Mouse (Mus musculus) neural tube, embryonic 15.5 days (tissue): ENCODE results near the gene Gm10024. TPM values are rescaled to one million over a fixed set of nuclear protein-coding genes. Genes with fewer than 3 reads are reported as not detected.
"Not testable (repeated sequence)": the region's sequence is repeated elsewhere in the genome, so short reads cannot be mapped to it uniquely, and the experiment has no call there.

Experiments used
- ATAC-seq: fragments of 200-750 bp; cut with Nextera tagmentation; 2 replicates; pipeline ENCODE4 v1.8.0; 2017; ENCODE audit warnings: mild to moderate bottlenecking, moderate TSS enrichment, moderate library complexity; ENCODE audit not compliant: low FRiP score
- H3K27ac ChIP-seq: fragments of 300-500 bp; sonication (generic); replicated peaks from 2 replicates; pipeline ENCODE4 v1.5.1; 2015; ENCODE audit warnings: mild to moderate bottlenecking, inconsistent platforms
- H3K27me3 ChIP-seq: fragments of 300-500 bp; sonication (generic); replicated peaks from 2 replicates; pipeline ENCODE4 v1.6.1; 2015; ENCODE audit warnings: inconsistent platforms
- H3K36me3 ChIP-seq: fragments of 300-500 bp; sonication (generic); 2 replicates; pipeline ENCODE4 v1.6.1; 2015; ENCODE audit warnings: inconsistent platforms
- H3K4me1 ChIP-seq: fragments of 300-500 bp; sonication (generic); 2 replicates; pipeline ENCODE4 v1.6.1; 2015; ENCODE audit warnings: inconsistent platforms
- H3K4me2 ChIP-seq: fragments of 300-500 bp; sonication (generic); 2 replicates; pipeline ENCODE4 v1.6.1; 2015; ENCODE audit warnings: inconsistent platforms, mild to moderate bottlenecking, moderate library complexity
- H3K4me3 ChIP-seq: fragments of 300-500 bp; sonication (generic); replicated peaks from 2 replicates; pipeline ENCODE4 v1.5.1; 2015; ENCODE audit warnings: mild to moderate bottlenecking, inconsistent platforms
- H3K9ac ChIP-seq: fragments of 300-500 bp; sonication (generic); replicated peaks from 2 replicates; pipeline ENCODE4 v1.6.1; 2015; ENCODE audit warnings: mild to moderate bottlenecking, inconsistent platforms
- H3K9me3 ChIP-seq: fragments of 300-500 bp; sonication (generic); replicated peaks from 2 replicates; pipeline ENCODE4 v1.6.1; 2016; ENCODE audit warnings: inconsistent platforms
- WGBS: fragments of 180-500 bp; shearing (Covaris S2); methylation state at CpG from one replicate; pipeline ENCODE4 v1.1.7; 2015; ENCODE audit warnings: mixed read lengths; 5-methylcytosine and 5-hydroxymethylcytosine counted together
- polyA plus RNA-seq: library from polyadenylated mRNA; unstranded; fragments of >200 nt; fragmentation: Nextera tagmentation; extraction: Ambion mirVana; gene quantifications from 2 replicates; pipeline ENCODE4 v1.2.1, GENCODE M21; 2015

Gm10024 gene
- not detected in 2 replicates for polyA plus RNA-seq

DNA sequence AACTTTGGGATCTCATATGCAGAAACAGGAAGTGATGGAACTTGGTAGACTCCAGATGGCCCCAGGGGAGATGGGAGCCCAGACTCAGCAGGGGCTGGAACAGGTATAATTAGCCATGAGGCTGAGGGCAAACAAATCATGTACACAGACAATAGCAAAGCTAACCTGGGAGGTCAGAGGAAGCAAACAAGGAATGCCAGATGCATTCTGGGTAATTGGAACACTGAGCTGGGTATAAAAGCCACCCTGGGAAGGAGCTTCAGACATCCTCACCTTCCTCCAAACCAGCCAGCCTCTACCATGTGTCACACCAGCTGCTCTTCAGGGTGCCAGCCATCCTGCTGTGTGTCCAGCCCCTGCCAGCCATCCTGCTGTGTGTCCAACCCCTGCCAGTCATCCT lies at the start of gene Gm10024:
Gm10024 (plus strand) TSS at position 301 of the 400 bp plus-strand sequence.
- H3K27me3 ChIP-seq, H3K36me3 ChIP-seq, H3K4me3 ChIP-seq, ATAC-seq, H3K9me3 ChIP-seq, H3K4me2 ChIP-seq, H3K9ac ChIP-seq, H3K27ac ChIP-seq, H3K4me1 ChIP-seq: not testable (repeated sequence)

DNA sequence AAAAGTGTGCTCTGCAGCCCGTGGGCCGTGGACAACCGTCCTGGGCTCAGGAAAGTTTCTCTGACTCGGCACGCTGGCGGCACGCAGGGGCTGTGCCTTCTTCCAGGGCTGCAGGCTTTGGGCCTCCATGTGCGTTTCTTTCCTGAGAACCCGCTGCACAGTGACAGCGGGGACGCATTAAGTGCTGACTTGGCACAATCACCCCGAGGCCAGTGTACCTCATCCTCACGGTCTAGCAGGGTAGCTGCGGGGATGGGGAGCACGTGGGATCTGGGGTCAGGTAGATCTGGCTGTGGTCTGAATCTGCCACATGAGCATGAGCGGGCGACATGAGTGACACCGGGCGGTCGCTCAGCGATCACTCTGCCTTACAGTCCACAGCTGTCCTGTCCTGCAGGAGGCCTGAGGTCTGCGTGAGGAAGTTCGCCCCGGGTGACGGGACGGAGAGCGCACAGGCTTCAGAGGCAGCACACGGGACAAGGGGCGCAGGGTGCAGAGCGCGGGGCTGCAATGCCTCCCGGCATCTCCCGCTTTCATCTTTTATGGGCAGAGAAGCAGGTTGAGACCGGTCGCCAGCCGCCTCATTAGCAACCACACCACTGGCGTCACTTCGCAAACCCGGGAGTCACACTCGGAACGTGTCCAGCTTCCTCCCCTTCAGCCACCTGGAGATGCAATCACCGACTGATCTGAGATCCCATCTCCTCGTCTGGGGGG lies 47.1 kb upstream of the Gm10024 start:
- peaks cover 4% of the 10 kb centered on the region; the same call in 1 of the 2 replicates for H3K27me3 ChIP-seq
- WGBS, result 35% methylated on average over 43 of the region's 43 CpGs
- no peak overlapping the region for H3K4me3 ChIP-seq
- H3K9ac ChIP-seq, result no peak overlapping the region
- H3K9me3 ChIP-seq, result no peaks in the 10 kb centered on the region
- peak overlapping the region; percentile 40 for H3K4me2 ChIP-seq
- no peak for ATAC-seq
- H3K4me1 ChIP-seq, result no peaks in the 10 kb centered on the region; the same call in 1 of the 2 replicates
- H3K27ac ChIP-seq, result no peak overlapping the region
- H3K36me3 ChIP-seq, result no peaks in the 10 kb centered on the region

DNA sequence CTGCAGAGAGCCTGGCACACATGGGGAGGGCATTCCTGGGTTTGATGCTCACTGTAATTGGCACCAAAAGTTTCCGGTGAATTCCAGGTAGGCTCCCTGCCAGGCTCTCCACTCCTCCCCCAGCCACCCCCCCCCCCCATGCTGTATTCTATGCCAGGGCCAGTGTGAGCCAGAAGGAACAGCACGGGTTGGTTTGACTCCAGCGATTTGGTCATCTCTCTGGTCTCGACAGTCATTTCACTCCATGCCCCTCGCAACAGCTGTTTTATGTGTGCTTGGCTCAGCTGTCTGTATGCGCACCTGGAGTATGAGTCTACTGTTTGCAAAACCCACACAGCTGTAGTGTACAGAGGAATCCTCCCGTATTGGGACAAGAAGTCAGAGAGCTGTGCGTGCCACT lies 44.9 kb upstream of the Gm10024 start:
- Histone ChIP-seq H3K27me3 (peaks cover 4% of the 10 kb centered on the region; the same call in 1 of the 2 replicates), H3K36me3 (no peaks in the 10 kb centered on the region), H3K4me1 (no peaks in the 10 kb centered on the region; the same call in 1 of the 2 replicates), H3K4me3 (no peak overlapping the region), H3K27ac (no peak overlapping the region), H3K9ac (no peak overlapping the region), H3K4me2 (no peak overlapping the region), H3K9me3 (no peaks in the 10 kb centered on the region)
- 68% methylated on average over 8 of the region's 8 CpGs for WGBS
- ATAC-seq, result no peak

DNA sequence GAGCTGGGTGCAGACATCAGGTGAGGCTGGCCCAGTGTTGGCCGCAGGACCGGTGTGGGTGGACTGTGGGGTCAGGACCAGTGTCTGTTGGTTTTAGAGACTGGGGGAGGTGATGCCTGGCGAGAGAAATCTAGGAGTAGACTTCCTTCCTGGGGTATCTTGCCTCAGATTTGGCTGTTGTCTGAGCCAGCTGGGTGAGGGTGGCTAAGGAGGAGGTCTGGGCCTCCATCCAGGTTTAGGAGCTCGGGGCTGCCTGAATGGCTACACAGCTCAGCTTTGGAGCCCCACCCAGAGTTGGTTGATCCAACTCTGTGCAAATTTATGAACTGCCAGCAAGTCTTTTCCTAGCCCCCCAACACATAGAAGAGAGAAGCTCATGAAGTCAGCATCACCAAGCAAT lies 43.9 kb upstream of the Gm10024 start:
- Histone ChIP-seq H3K27ac (no peak overlapping the region), H3K4me2 (no peak overlapping the region), H3K9me3 (no peaks in the 10 kb centered on the region), H3K4me1 (no peaks in the 10 kb centered on the region; the same call in 1 of the 2 replicates), H3K9ac (no peak overlapping the region), H3K27me3 (peaks cover 4% of the 10 kb centered on the region; the same call in 1 of the 2 replicates), H3K36me3 (no peaks in the 10 kb centered on the region), H3K4me3 (no peak overlapping the region)
- 83% methylated on average over 4 of the region's 4 CpGs for WGBS
- ATAC-seq, result no peak

DNA sequence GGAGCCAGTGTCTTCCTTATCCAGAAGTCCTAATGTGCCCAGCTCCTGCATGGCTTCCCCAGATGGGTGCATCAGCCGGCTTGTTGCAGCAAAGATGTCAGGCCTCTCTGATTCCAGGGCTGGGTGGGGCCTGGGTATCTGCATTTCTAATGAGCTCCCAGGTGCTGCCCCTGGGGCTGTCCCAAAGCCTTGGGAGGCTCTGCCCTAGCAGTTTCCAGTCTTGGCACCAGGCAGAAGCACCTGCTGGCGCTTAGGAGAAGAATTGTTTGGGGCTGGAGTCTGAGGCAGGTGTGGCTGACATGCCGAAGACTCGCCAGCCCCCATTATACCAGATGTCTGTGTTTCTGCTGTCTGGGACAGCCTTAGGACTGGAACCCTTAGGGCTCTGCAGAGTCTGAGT lies 40.5 kb upstream of the Gm10024 start:
- no peak for ATAC-seq
- peaks cover 2% of the 10 kb centered on the region; the same call in 1 of the 2 replicates for H3K27me3 ChIP-seq
- WGBS, result 87% methylated on average over 4 of the region's 4 CpGs

DNA sequence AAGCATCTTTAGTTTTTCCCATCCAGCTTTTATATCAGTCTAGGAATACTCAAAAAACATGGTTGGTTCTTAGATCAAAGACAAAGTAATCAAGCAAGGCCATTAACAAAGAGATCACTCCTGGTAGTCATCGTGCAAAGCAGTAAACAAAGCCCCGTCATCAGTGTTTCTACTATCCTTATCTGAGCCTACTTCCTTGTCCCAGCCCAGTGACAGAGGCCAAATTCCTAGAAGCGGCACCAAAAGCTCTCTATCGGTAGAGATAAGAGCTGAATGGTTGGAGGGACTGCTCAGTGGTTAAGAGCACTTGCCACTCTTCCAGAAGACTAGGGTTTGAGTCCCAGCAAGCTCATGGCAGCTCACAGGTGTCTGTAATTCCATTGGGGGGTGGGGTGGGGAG lies 39.7 kb upstream of the Gm10024 start:
- Histone ChIP-seq H3K9ac (no peak overlapping the region), H3K4me1 (no peaks in the 10 kb centered on the region), H3K4me2 (no peak overlapping the region), H3K27me3 (peaks cover 10% of the 10 kb centered on the region), H3K4me3 (no peak overlapping the region), H3K36me3 (no peaks in the 10 kb centered on the region), H3K9me3 (no peaks in the 10 kb centered on the region), H3K27ac (no peak overlapping the region)
- 73% methylated on average over 4 of the region's 4 CpGs for WGBS
- ATAC-seq, result no peak

More for the DNA sequence above, 40.5 kb upstream of the Gm10024 start:
- Histone ChIP-seq H3K36me3 (no peaks in the 10 kb centered on the region), H3K27ac (no peak overlapping the region), H3K4me3 (no peak overlapping the region), H3K9me3 (no peaks in the 10 kb centered on the region), H3K4me2 (no peak overlapping the region), H3K4me1 (no peaks in the 10 kb centered on the region), H3K9ac (no peak overlapping the region)

DNA sequence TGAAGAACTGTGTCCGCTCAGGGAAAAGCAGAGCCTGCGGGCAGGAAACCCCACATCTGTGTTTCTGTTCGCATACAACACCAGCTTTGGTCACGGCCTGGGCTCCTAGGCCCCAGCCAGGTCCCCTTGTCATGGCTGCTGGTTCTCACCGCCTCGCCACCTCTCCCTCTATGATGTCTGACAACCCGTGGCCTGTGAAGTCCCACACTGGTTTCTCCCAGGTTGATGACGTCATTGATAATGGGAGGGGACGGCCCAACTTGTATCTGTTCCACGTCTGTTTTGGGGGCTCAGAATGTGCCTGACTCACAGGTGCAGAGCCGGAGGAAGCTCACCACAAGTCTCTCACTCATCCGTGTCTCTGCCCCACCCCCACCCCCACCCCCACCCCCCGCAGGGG lies 37.5 kb upstream of the Gm10024 start:
- peaks cover 15% of the 10 kb centered on the region for H3K4me1 ChIP-seq
- H3K9me3 ChIP-seq, result no peaks in the 10 kb centered on the region
- ATAC-seq, result no peak
- no peak overlapping the region for H3K27ac ChIP-seq
- no peak overlapping the region for H3K4me2 ChIP-seq
- H3K9ac ChIP-seq, result no peak overlapping the region
- WGBS, result 68% methylated on average over 13 of the region's 13 CpGs
- H3K27me3 ChIP-seq, result peaks cover 32% of the 10 kb centered on the region
- no peak overlapping the region for H3K4me3 ChIP-seq
- no peaks in the 10 kb centered on the region for H3K36me3 ChIP-seq

DNA sequence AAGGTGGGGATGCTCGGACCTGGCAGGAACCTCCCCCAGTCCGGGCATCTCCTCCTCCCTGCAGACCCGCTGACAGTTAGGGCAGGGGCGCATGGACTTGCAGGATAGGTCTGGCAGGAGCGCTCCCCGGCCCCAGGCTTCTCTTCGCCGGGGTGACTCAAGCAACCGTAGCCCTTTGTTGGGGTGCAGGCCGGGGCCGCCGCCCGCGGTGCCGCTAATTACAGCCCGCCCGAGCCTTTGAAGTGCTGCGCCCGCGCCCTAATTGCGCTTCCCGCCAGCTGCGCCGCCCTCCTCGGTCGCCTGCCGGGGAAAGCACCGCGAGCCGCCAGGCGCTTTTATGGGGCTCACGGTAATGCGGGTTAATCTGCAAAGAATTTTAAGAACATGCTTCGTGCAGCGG lies 33.7 kb upstream of the Gm10024 start:
- peak overlapping the region; percentile 65 for H3K4me2 ChIP-seq
- peaks cover 41% of the 10 kb centered on the region for H3K27me3 ChIP-seq
- H3K4me3 ChIP-seq, result peak overlapping the region; percentile 31
- H3K9ac ChIP-seq, result 0 out of 2 replicates have a peak overlapping the region, but pooled peaks have one; percentile 1
- under 1% methylated on average over 35 of the region's 35 CpGs for WGBS
- ATAC-seq, result no peak
- H3K4me1 ChIP-seq, result peaks cover 15% of the 10 kb centered on the region
- no peak overlapping the region for H3K27ac ChIP-seq
- H3K36me3 ChIP-seq, result no peaks in the 10 kb centered on the region
- no peaks in the 10 kb centered on the region for H3K9me3 ChIP-seq

DNA sequence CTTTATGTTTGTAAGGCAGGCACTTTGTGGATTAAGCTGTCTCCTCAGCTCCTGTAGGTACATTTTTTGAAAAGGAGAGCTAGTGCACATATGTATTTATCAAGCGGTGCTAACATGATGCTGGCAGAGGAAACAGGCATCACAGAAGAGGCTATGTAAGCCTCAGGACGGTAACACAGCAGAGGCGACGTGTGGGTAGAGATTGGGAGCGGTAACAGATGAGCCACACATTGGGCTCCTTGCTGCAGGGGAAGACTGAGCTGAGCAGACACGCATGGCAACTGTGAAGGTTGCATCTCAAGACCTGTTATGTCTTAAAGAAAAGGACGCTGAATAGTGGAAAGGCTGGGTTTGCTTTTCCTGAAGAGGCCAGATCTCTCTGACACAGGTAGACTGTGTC lies 28.3 kb upstream of the Gm10024 start:
- Histone ChIP-seq H3K27me3 (peaks cover 42% of the 10 kb centered on the region), H3K9me3 (no peaks in the 10 kb centered on the region), H3K4me1 (peaks cover 24% of the 10 kb centered on the region), H3K36me3 (no peaks in the 10 kb centered on the region), H3K4me2 (no peak overlapping the region), H3K4me3 (no peak overlapping the region), H3K9ac (no peak overlapping the region), H3K27ac (no peak overlapping the region)
- ATAC-seq, result no peak
- 81% methylated on average over 7 of the region's 7 CpGs for WGBS

DNA sequence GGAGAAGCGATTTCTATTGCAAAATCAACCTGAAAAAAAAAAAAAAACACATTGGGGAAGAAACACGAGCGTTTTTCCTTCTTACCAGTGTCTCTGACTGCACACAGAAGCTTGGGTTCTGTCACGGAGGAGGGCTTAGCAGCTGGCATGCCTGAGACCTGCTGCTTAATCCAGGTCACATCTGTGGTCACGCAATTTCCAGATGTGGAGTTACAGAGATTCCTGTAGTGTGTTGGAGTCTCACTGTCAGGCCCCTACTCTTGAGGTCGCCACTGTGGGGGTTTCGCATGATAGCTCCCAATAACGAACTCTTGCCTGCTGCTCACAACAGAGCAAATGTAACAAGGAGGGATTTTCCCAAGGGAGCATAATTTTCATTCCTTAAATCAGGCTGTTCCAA lies 27.1 kb upstream of the Gm10024 start:
- Histone ChIP-seq H3K4me2 (no peak overlapping the region), H3K9ac (no peak overlapping the region), H3K27me3 (peaks cover 36% of the 10 kb centered on the region), H3K9me3 (no peaks in the 10 kb centered on the region), H3K4me3 (no peak overlapping the region), H3K27ac (no peak overlapping the region), H3K4me1 (peaks cover 19% of the 10 kb centered on the region), H3K36me3 (no peaks in the 10 kb centered on the region)
- WGBS, result 48% methylated on average over 8 of the region's 8 CpGs
- no peak for ATAC-seq

DNA sequence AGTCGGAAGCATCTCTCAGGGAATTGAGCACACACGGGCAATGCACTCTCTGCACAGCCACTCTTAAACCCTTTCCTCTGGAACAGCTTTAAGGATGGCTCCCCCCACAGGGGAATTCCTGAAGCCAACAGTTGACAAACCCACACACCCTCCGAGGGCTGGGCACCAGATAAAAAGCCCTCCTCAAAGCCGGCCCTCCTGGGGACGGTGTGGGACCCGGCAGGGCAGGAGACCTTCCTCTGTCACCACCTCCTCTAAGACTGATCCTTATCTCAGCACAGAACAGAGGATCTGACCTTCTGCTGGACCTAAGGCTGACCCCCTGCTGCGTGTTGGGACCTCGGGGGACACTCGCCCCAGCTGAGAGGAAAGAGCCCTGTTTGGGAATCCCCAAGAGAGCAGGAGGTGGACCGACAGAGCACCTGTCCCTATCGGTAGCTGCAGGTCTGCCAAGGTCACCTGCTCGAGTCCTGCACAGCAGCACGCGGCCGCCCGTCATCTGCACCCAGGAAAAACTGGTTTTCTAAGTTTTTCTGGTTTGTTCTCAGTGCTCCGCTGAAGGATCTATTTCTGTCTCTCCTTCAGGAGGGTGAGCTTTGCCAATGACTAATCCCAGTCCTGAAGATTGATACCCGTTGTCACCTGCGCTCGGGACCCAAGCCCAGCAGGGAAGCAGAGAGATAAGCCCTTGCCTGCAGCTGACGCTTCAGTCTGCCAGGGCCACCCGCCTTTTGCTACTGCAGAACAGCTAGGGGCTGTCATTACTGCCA lies 25.2 kb upstream of the Gm10024 start, which contains the start of gene Tspear:
Tspear (plus strand) TSS at position 675 of the 770 bp plus-strand sequence.
- H3K27me3 ChIP-seq, result peaks cover 31% of the 10 kb centered on the region
- WGBS, result 11% methylated on average over 22 of the region's 22 CpGs

DNA sequence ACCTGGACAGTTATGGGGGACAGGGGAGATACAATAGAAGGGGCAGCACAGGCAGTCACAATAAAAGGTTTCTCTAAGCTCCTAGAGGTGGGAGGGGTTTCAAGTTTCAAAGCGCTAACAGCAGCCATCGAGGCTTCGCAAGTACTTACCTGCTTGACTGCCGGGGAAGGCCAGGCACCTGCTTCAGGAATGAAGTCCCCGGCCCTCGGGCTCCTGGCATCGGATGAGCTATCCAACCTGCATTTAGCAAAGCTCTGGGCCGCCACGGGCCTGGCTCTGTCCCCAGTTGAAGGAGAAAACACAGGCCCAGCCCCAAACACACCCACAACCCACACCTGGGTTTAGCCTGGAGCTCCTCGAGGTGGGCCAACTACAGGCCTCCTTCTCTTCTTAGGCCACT lies 24.2 kb upstream of the Gm10024 start:
- no peaks in the 10 kb centered on the region for H3K36me3 ChIP-seq
- H3K27ac ChIP-seq, result no peak overlapping the region
- 26% methylated on average over 10 of the region's 10 CpGs for WGBS
- H3K4me3 ChIP-seq, result no peak overlapping the region
- no peak overlapping the region for H3K4me2 ChIP-seq
- no peak overlapping the region for H3K9ac ChIP-seq
- H3K9me3 ChIP-seq, result no peaks in the 10 kb centered on the region
- H3K27me3 ChIP-seq, result peaks cover 31% of the 10 kb centered on the region
- peaks cover 25% of the 10 kb centered on the region for H3K4me1 ChIP-seq
- ATAC-seq, result no peak

More for the DNA sequence above, 25.2 kb upstream of the Gm10024 start, which contains the start of gene Tspear:
- Histone ChIP-seq H3K4me3 (no peak within 1 kb of the TSS), H3K4me2 (no peak within 1 kb of the TSS), H3K36me3 (no peaks in the 10 kb centered on the region), H3K27ac (no peak within 1 kb of the TSS), H3K9ac (no peak within 1 kb of the TSS), H3K4me1 (peaks cover 25% of the 10 kb centered on the region), H3K9me3 (no peaks in the 10 kb centered on the region)
- ATAC-seq, result no peak
